Mouse (Mus musculus): Measurements from ENCODE around the gene Kcnab1.

DNA sequence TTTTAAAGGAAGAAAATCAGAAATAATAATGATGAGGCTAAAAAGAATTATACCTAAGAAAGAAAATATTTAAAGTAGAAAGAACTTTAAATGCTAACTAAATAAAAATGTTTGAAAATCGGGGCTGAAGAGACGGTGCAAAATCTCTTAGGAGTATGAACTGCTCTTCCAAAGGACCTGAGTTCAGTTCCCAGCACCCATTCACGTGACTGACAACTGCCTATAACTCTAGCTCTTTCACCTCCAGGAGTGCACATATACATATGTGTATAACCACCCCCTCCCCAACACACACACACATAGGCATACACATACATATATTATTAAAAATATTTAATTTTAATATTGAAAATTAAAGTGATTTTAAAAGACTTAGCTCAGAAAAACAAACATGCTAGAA is 288.4 kb downstream of the Kcnab1 start:
- TF ChIP-seq CTCF (IDR thresholded peaks at IDR 0.05; ENCODE audit: control insufficient read depth, insufficient read depth, insufficient read length) (no peak), MYOD1 (IDR thresholded peaks at IDR 0.05; ENCODE audit: control insufficient read depth, insufficient read length, low read depth) (no peak), CEBPB (IDR thresholded peaks at IDR 0.05; ENCODE audit: low read depth) (no peak)

Measured in C2C12 (cell line).